Mouse (Mus musculus): Measurements from ENCODE around the gene Ttpal.

Ttpal gene

DNA sequence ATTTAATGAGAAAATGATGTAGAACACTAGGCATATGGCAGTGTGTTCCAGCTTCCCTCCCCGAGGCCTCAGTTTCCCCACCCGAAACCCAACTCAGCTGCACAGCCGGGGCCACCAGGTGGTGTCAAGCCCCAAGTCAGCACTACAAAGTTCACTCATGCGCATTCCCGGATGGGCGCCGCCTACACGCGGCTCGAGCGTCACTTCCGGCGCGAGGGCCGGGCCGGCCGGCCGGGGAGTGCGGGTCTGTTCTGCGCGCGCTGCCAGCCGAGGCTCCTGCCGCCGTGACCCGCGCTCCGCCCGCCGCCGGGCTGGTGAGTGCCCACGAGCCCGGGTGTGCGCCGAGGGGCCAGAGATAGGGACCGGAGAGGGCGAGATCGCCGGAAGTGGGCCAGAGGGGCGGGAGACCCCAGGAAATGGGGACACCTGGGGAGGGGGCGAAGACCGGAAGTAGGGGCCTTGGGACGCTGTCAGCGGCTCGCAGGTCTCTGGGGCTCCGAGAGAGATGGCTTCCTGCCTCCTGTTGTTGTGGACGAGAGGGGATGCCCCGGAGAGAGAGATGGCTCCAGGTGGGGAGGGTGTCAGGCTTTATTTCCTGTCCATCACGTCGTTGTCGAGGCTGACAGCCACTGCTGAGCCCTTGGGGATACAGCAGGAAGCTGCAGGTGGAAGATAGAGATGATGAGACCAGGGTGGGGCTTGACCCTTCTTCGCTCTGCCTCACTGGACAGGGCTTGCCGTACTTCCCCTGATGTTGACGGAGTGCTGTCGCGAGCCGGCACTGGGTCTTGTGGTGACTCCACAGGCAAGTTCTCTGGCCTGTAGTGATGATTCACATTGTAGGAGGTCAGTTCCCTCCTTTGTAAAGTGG lies at the start of gene Ttpal:
Gene Ttpal (plus strand): TSS at position 214 of the 871 bp plus-strand sequence.
- DNase-seq (ENCODE audit: low read depth, low spot score): peak; percentile 87

DNA sequence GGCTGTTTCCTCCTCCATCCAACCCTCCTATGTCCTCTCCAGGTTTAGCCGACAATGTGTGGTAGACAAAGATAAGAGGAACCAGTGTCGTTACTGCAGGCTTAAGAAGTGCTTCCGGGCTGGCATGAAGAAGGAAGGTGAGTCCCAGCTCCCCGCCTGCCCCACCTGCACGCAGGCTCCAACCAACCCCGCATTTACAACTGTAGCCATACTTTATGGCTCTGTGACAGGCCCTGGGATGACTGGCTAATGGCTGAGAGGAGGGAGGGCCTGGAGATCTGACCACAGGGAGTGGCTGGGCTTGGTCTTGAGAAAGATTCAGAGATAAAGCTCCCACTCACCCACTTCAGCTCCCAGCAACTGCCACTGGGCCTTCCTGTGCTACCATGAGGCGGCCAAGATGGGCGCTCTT lies 49.6 kb upstream of the Ttpal start:
- DNase-seq (ENCODE audit: low read depth, low spot score): no peak

DNA sequence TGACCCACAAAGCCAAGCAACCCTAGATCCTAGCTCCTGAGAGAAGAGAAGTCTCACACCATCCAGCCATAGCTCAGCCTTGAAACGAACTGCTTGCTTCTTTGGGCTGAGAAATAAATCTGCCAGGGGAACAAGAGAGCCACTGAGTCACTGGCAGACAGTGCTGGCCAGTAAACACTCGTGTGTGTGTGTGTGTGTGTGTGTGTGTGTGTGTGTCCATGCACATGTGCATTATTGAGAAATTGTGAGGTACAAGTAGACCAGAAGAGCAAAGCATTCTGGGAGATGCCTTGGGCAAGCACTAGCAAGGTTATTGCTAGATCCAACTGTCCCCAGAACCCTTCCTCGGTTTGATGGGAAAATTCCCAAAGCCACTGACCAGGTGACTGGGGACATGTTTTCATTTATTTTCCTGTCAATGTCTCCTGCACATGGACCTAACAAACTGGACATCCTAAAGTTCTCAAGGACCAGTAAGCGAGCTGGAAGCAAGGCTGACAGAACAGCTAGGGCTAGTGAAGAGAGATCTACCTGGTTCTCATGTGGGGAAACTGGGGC lies 47.6 kb upstream of the Ttpal start:
- no peak for DNase-seq (ENCODE audit: low read depth, low spot score)

DNA sequence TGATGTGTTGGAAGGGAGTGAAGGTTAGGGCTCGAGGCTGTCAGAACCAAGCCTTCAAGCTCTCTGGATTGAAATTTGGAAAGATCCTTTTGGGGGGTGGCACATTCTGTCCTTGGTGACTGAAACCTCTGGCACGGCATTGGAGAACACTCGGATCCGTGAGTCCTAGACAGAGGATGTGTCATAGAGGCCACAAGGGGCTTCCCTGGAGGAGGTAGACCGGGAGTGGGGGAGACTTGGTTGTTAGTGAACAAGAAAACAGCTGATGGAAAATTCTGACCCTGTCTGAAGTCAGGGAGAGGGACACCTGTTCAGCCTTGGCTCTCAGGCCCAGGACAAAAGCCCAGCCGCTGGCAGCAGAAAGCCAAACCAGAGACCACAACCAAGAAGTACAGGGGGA lies 47.1 kb upstream of the Ttpal start:
- DNase-seq (ENCODE audit: low read depth, low spot score): no peak

DNA sequence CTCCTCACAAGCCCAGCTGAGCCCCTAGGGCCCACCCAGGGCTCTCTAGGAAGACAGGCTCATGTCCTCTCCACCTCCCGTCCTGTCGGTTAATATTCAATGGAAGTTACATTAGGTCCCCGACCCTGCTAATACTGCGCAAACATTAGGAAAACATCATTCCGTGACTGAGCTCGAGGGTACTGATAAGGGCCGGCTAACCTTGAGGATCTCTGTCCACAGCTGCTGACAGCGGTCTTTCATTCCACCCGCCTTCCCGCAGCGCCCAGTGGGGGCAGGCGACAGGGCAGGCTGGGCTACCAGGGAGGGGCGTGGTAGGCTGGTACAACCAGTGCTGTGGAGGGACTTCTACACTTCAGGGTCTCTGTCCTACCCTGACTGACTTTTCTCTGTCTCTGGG lies 46.7 kb upstream of the Ttpal start:
- no peak for DNase-seq (ENCODE audit: low read depth, low spot score)

DNA sequence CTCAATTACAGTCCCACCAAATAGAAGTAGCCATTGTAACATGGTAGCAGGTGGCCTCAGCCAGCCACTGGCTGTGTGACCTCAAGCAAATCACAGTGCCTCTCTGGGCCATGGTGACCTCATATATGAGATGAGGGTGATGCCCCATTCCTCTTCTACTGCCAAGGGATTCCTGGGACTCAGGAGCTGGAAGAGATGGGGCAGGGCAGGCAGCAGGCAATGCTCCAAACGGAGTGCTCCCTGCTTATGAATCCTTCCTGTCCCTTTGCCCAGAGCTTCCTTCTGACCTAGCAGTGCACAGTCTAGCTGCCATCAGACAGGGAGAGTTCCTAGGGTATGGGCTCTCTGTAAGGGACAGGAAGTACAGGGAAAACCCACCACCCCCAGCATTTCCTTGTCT lies 43.6 kb upstream of the Ttpal start:
- no peak for DNase-seq (ENCODE audit: low read depth, low spot score)

DNA sequence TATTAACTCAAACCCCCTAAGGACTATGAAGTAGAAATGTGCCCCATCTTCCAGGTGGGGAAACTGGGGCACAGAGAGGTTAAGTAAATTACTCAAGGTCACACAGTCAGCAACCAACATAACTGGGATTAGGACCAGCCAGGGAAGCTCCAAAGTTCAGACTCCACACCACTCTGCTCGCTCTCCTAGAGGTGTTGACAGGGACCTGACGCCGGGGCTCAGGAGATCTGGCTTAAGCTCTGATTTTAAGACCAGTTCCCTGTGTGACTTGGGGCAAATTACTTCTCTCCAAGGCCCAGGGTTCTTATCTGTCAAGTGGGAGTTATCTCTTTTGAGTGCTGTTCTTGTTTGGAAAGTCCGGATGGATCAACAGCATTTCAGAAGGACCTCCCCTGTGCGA lies 42.9 kb upstream of the Ttpal start:
- no peak for DNase-seq (ENCODE audit: low read depth, low spot score)

DNA sequence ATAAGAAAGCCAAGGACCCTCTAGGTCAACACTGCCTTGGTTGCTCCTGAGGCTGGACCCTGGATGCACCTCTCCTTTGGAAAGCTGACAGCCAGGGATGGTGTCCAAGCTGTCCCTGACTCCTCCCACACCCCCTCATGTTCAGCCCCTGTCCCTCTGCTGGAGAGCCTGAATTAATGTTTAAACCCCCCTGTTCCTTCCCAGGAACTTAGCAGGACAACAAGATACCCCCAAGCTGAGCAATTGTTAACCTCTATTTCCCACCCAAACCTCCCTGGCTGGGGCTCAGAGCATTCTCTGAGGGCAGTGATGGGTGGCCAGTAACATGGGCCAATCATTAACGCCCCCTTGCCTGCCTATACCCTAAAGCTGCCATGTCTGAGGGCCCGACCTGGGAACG lies 41.9 kb upstream of the Ttpal start:
- no peak for DNase-seq (ENCODE audit: low read depth, low spot score)

DNA sequence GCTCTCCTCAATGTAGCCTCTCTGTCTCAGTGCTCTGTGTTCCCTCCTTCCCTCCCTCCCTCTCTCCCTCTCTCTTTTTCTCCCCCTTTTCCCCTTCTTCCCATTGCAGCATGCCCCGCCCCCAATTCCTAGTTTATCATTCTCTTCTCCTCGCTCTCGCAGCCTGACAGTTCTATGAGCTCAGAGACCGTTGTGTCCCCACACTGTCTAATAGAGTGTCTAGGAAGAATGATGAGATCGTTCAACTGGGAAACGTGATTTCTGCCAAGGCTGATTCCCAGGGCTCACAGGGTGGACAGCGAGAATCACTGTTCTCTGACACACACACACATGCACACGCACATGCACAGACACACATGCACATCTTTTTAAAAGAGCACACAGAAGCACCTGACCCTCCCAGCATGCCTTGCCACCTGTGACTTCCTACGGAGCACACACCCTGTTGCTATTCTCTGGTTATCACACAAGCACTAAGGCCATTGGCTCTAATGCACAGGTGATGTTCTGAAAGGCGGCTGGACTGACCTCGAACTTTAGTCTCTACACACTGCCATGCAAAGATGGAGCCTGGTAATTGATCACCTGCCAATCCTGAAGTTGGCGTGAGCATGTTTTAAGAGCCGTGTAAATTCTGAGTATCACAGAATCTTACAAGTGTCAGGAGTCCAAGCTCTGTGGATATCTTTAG lies 40.7 kb upstream of the Ttpal start:
- DNase-seq (ENCODE audit: low read depth, low spot score): no peak

DNA sequence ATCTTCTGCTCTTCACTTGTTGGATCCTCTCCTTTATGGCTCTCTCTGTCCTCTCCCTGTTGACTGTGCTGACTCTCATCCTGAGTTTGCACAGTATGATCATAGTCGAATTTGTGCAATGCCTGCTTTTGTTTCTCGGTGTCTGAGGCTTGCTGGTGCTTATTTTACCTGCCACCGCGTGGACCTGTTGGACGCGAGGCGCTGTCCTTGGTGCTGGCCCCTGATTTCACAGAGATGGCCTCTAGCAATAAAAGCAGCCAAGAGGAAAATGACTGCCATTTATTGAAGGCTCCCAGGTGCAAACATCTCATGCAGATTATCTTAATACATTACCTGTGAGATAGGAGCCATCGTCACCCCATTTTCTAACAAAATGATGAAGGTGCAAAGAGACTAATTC lies 37.5 kb upstream of the Ttpal start:
- DNase-seq (ENCODE audit: low read depth, low spot score): no peak

DNA sequence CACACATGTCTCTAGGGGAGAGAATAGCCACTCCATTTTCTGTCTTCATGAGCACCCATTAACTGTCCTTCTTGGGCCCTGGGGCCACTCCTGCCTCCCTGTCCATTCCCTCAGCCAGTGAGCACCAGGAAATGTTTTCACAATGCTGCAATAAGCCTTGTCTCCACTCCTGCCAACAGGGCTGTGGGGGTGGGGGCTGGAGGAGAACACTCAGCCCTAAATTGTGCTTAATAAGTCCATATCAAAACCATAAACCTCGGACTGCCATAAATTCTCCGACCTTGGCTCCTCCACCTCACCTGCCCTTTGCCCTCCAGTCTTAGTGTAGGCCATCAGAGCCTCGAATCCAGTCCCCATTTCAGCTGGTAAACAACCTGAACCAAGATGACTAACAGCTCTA lies 27.8 kb upstream of the Ttpal start:
- DNase-seq (ENCODE audit: low read depth, low spot score): no peak

DNA sequence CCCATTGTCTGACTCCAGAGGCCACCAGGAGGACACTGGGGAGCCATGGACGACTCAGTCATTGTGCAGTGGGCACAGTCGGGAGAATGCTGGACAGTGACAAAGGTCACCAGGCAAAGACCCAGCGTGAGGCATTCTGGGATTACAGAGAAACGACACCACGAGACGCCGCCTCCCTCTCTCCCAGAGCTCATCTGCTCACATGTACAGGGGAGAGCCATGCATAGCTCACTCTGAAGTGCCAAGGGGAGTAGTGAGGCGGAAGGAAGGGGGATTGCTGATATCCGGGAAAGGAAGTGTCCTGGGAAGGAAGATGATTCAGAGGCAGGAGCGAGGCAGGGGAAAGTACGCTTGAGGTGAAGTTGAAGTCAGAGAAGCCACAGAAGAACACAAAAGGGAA lies 26.9 kb upstream of the Ttpal start:
- DNase-seq (ENCODE audit: low read depth, low spot score): no peak

DNA sequence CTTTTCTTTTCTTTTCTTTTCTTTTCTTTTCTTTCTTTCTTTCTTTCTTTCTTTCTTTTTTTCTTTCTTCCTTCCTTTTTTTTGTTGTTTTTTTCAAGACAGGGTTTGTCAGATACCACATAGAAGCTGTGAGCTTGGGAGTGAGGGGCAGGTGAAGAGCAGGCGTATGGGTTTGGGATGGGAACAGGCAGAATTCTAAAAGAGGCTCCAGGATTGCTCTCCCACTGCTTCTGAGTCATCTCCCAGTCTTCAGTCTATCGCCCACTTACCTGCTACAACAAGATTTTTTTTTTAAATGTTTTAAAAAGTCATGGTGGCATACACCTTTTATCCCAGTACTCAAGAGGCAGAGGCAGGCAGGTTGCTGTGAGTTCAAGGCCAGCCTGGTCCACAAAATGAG lies 24.1 kb upstream of the Ttpal start:
- no peak for DNase-seq (ENCODE audit: low read depth, low spot score)

DNA sequence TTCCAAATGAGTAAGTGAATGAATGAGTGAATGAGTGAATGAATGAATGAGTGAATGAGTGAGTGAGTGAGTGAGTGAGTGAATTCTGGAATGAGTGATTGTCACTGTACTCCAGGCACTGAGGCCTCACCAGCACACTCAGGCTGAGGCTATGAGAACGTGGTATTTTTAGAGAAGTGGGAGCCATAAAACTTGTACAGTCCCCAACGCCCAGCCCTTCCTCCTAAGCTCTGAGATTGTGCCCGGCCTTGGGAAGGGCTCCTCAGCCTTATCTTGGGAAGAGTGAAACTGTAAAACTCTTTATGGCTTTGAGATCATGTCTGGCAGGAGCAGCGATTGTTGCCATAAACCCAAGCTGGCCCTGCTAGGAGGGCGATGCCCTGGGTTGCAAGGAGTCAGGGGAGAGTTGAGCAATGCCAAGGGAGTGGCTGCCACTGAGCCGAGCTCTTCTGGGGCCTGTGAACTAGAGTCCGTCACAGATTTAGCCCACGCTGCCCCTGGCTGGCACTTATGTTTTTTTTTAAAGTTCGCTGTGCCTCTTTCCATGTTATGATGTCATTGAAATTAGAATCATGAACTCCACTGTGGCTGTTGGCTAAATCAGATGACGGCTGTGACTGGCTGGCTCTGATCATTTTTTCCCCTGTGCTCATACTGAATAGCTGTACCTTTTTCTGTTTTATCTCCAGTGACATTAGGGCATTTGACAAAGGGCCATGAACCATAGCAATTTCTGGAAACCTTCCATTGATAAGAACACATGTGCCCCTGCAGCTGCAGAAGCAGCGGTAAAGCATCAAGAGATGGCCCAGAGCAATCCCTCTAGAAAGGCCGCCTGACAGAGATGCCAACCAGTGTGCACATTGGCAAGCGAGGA lies 21.8 kb upstream of the Ttpal start:
- DNase-seq (ENCODE audit: low read depth, low spot score): no peak

DNA sequence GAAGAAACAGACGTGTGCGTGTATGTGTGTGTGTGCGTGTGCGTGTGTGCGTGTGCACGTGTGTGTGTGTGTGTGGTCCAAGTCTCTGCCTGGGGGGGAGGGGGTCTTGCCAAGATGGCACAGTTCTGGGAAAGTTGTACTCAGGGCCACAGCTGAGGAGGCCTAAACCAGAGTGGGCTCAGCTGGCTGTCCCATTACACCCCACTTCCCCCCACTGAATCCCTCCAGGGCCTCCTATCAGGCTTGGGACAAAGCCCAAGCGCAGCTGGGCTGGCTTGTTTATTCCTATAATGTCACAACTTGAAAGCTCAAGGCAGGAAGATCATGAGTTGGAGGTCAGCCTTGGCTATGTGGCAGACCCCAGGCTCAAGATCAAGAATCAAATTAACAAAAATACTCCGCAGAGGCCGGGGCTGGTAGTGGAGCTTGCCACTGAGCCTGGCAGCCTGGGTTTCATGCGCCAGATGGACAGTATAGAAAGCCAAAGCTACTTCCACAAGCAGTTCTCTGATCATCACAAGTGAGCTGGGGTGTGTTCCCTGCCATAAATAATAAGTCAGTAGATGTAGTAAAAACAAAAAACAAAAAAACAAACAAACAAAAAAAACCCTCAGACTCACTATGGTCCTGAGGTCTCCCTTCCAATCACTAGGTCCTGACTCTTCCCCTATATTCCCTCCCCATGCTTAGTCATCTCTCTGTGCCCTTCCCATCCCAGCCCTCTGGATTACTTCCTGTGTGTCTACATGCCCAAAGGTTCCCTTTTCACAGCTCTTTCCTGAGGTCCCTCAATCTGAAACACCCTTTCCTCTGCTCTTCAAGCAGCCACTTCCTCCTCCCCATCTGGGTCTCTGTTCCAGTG lies 18.7 kb upstream of the Ttpal start:
- DNase-seq (ENCODE audit: low read depth, low spot score): no peak

DNA sequence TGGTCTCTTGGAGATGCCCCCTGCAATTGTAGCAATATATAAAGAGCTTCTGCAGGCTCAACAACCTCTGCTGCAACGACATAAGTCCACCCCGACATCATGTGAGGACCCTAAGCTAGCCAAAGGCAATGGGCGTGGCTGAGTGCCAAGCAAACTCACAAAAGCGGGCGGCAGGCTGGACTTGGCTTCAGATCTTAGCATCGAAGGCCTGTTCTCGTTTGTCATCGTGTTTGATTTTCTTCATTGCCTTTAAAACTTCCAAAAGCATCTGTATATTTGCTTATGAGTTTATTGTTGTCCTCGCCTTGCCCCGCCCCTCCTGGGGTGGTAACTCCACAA lies 18.1 kb upstream of the Ttpal start:
- DNase-seq (ENCODE audit: low read depth, low spot score): no peak

DNA sequence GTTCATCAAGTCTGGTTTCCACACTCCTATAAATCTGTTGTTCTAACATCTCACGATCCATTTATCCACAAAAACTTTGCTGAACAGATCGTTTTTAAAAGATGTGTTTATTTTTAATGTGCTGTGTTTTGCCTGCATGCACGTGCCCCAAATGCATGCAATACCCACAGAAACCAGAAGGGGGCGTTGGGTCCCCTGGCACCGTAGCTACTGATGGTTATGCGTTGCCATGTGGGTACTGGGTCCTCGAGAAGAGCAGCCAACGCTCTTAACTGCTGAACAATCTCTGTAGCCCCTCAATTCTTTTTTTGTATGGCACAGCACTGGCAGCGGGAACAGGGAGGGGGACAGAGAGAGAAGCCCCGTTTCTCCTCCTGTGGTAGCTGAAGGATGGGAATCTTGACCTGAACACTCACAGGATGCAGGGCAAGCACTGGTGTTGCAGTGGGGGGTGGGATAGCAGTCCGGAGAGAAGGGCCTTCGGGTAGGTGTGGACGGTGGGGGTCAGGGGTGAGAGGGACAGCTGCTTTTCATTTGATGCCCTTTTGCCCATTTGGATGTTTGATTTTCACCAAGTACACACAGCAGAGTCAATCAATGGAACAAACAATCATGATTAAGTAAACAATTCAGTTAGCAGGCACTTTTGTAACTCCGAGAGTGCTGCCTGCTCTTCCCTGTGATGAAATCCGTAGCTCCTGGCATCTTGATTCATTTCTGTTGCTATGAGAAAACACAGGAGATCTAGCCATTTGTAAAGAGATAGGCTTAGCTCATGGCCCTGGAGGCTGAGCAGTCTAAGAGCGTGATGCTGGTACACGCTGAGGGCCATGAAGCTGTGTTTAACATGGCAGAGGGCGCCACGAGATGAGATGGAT lies 15.5 kb upstream of the Ttpal start:
- no peak for DNase-seq (ENCODE audit: low read depth, low spot score)

DNA sequence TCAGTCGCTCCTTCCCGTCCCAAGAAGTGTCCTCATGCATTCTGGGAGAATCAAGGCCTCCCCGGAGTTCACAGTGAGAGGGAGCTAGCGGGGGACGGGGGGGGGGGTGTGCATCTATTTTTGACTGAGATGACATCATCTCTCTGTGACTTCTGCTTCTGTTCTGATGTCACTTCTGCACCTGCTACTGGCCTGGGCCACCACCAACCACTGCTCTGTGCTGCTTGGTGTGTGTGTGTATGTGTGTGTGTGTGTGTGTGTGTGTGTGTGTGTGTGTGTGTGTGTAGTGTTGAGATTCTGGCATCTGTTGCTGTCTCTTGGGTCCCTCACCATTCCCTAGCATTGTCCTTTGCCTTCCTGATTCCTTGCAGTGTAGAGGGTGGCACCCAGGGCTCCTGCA lies 14.6 kb upstream of the Ttpal start:
- no peak for DNase-seq (ENCODE audit: low read depth, low spot score)

DNA sequence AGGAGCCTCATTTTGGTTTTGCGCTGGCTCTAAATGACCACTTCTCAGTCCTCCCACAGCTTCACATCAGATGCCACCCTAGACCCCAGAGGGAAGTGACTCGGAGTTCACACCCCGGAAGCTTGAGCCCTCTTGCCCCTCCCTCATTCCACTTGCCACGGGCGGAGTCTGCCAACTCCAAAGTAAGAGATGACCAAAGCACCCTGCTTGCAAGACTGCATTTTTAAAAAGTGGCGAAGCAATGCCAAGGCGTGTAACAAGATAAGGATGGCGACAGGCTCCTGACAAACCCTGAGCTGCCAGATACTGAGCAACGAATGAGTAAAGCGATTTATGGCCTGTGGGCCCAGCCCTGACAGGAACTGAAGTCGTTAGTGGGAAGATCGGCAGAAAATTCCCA lies 11.9 kb upstream of the Ttpal start:
- no peak for DNase-seq (ENCODE audit: low read depth, low spot score)

DNA sequence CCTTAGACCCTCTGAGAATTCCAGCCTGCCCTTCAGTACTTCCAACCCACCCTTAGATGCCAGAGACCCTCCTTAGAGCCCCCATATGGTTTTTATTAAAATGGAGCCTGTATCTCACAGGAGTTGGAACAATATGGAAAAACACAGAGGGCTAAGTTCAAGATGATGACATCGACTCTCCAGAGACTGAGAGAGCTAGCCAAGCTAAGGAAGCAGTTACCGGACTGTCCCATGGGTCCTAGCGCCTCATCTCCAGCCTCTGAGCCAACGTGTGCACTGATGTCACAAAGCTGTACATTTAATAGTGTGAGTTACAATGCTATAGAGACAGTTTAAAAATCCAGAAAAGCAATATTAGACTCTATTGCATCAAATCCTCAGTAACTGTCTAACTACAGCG lies 11.1 kb upstream of the Ttpal start:
- no peak for DNase-seq (ENCODE audit: low read depth, low spot score)

Measured in skeletal muscle tissue, adult 2 months (tissue).